Comparison of ENCODE assay signal across 9 mouse cellular contexts in genomic region chr12:73705097-73705690, GRCm38 (mm10).
DNase-seq lines count a peak whose midpoint lies in the region; ATAC-seq and TF ChIP-seq lines count a peak whose summit lies in the region.
"Had no signal": no experiment of that assay in that cellular context is flagged by ENCODE, and none has a peak within 500 bp of the region (broad histone marks: within the 10 kb centered on the region; RNA-seq: fewer than 3 reads in every experiment).

No protein-coding gene starts in this region.

- TF ChIP-seq CTCF in left cerebral cortex, adult 2 months (IDR thresholded peaks at IDR 0.05): peak; percentile 79

- no peak overlapping the region for H3K27ac ChIP-seq in left cerebral cortex, adult 2 months
- no peak overlapping the region for H3K27ac ChIP-seq in midbrain, embryonic 12.5 days (replicated peaks)
- H3K27ac ChIP-seq: embryonic facial prominence, embryonic 13.5 days had no signal

- intact Hi-C loops in left cerebral cortex, adult 2 months (cut with DNase I): loop anchor here (2.0 to 10.0 kb wide), 6 partner anchors 202 to 1690 kb away; partner anchors contain the start of genes Gm11042, Gm49321 and Snapc1

- no peaks in the 10 kb centered on the region for H3K9me3 ChIP-seq in midbrain, embryonic 12.5 days
- H3K9me3 ChIP-seq: embryonic facial prominence, embryonic 13.5 days had no signal

- no peak overlapping the region for H3K9ac ChIP-seq in midbrain, embryonic 12.5 days (replicated peaks)
- H3K9ac ChIP-seq: embryonic facial prominence, embryonic 13.5 days had no signal

- peak; percentile 9; the same call in 1 of the 2 replicates for ATAC-seq in midbrain, embryonic 12.5 days (ENCODE audit: low FRiP score, low read depth)

- H3K4me2 ChIP-seq in midbrain, embryonic 12.5 days (replicated peaks): no peak overlapping the region
- H3K4me2 ChIP-seq: embryonic facial prominence, embryonic 13.5 days had no signal

- H3K27me3 ChIP-seq in midbrain, embryonic 12.5 days: 0 out of 2 replicates have a peak, but pooled peaks cover 4% of the 10 kb centered on the region

- no peak overlapping the region for H3K4me3 ChIP-seq in left cerebral cortex, adult 2 months
- H3K4me3 ChIP-seq in midbrain, embryonic 12.5 days: no peak overlapping the region
- H3K4me3 ChIP-seq: embryonic facial prominence, embryonic 13.5 days had no signal

- peak; percentile 55 to 63 for DNase-seq in left cerebral cortex, adult 2 months (ENCODE audit: extremely low spot score in 1 of 2, low spot score in 2 of 2)
- DNase-seq in left cerebral cortex, adult 8-10 months (ENCODE audit: low spot score in 2 of 2): no peak
- DNase-seq in MN1 (ENCODE audit: low spot score): peak; percentile 76
- DNase-seq in cerebellum, adult 9-10 months: peak; percentile 79
- DNase-seq in frontal cortex, postnatal 36 days (ENCODE audit: low spot score in 2 of 2): peak; percentile 44 to 63
- DNase-seq in layer of hippocampus, adult 8-10 months (ENCODE audit: low spot score in 2 of 2): peak; percentile 29 to 57
- DNase-seq in thymus, postnatal 10 days (ENCODE audit: low spot score in 2 of 2): peak; percentile 39 to 68

- H3K4me1 ChIP-seq in midbrain, embryonic 12.5 days: 0 out of 2 replicates have a peak, but pooled peaks cover under 1% of the 10 kb centered on the region

- WGBS in midbrain, embryonic 12.5 days: 49% methylated on average over 7 of the region's 7 CpGs

- no peaks in the 10 kb centered on the region for H3K36me3 ChIP-seq in midbrain, embryonic 12.5 days
- H3K36me3 ChIP-seq: embryonic facial prominence, embryonic 13.5 days had no signal

Comparison
In these comparisons a context has a peak if more than half of its experiments do, and no peak if none do; other contexts are left out.
1. DNase-seq: peak in left cerebral cortex, adult 2 months (2 of 2), MN1 (single experiment), cerebellum, adult 9-10 months (single experiment), frontal cortex, postnatal 36 days (2 of 2), layer of hippocampus, adult 8-10 months (2 of 2) and thymus, postnatal 10 days (2 of 2); none in left cerebral cortex, adult 8-10 months (0 of 2).